Mouse (Mus musculus): ENCODE data around the gene Lpgat1. TPM values are rescaled to one million over a fixed set of nuclear protein-coding genes. Genes with fewer than 3 reads are reported as not detected.

The Lpgat1 gene
- 34.1 and 34.9 TPM in 2 replicates for polyA plus RNA-seq (2014; fragmentation: Nextera tagmentation; extraction: Ambion mirVana)

- H3K4me1 ChIP-seq (ENCODE audit: control insufficient read depth, insufficient read depth, low read length), result no peaks in the 10 kb centered on the region
- ATAC-seq (replicated peaks; ENCODE audit: insufficient number of reproducible peaks, low FRiP score, low TSS enrichment, low read depth), result peak; percentile 87
- DNase-seq (ENCODE audit: low spot score), result peak; percentile 75
- peak within 1 kb of the TSS; percentile 89 for H3K27ac ChIP-seq (replicated peaks; ENCODE audit: low read depth, low read length)
- H3K27me3 ChIP-seq (ENCODE audit: control insufficient read depth, insufficient read depth, low read length), result no peaks in the 10 kb centered on the region
- no peaks in the 10 kb centered on the region for H3K9me3 ChIP-seq (replicated peaks; ENCODE audit: control insufficient read depth, low read length)
- peak within 1 kb of the TSS; percentile 85 for H3K4me2 ChIP-seq (ENCODE audit: low read depth, low read length)
- peak within 1 kb of the TSS; percentile 96 for H3K9ac ChIP-seq (replicated peaks; ENCODE audit: low read length)
- H3K36me3 ChIP-seq (replicated peaks; ENCODE audit: control insufficient read depth, insufficient read depth, low read depth, low read length), result no peaks in the 10 kb centered on the region
- H3K4me3 ChIP-seq (ENCODE audit: low read depth, low read length), result peak within 1 kb of the TSS; percentile 96
- WGBS, result under 1% methylated on average over 49 of the region's 113 CpGs
Observed at GRCm38 (mm10) chr1:191717601-191718498, at the start of gene Lpgat1. Lpgat1 (plus strand) TSS chr1:191717834.

GRCm38 (mm10) chr1:191668030-191668429 is 49.6 kb upstream of the Lpgat1 start:
- H3K4me1 ChIP-seq (ENCODE audit: control insufficient read depth, insufficient read depth, low read length), result no peaks in the 10 kb centered on the region
- no peaks in the 10 kb centered on the region for H3K27me3 ChIP-seq (ENCODE audit: control insufficient read depth, insufficient read depth, low read length)
- H3K36me3 ChIP-seq (replicated peaks; ENCODE audit: control insufficient read depth, insufficient read depth, low read depth, low read length), result no peaks in the 10 kb centered on the region
- no peak overlapping the region for H3K4me2 ChIP-seq (ENCODE audit: low read depth, low read length)
- no peak for ATAC-seq (replicated peaks; ENCODE audit: insufficient number of reproducible peaks, low FRiP score, low TSS enrichment, low read depth)
- no peak overlapping the region for H3K4me3 ChIP-seq (ENCODE audit: low read depth, low read length)
- H3K9ac ChIP-seq (replicated peaks; ENCODE audit: low read length), result no peak overlapping the region
- no peak for DNase-seq (ENCODE audit: low spot score)
- WGBS, result 88% methylated on average over 9 of the region's 9 CpGs
- H3K27ac ChIP-seq (replicated peaks; ENCODE audit: low read depth, low read length), result no peak overlapping the region
- no peaks in the 10 kb centered on the region for H3K9me3 ChIP-seq (replicated peaks; ENCODE audit: control insufficient read depth, low read length)

- 81% methylated on average over 5 of the region's 5 CpGs for WGBS
- Histone ChIP-seq H3K36me3 (replicated peaks; ENCODE audit: control insufficient read depth, insufficient read depth, low read depth, low read length) (no peaks in the 10 kb centered on the region), H3K4me3 (ENCODE audit: low read depth, low read length) (no peak overlapping the region), H3K9me3 (replicated peaks; ENCODE audit: control insufficient read depth, low read length) (no peaks in the 10 kb centered on the region), H3K27ac (replicated peaks; ENCODE audit: low read depth, low read length) (no peak overlapping the region), H3K27me3 (ENCODE audit: control insufficient read depth, insufficient read depth, low read length) (no peaks in the 10 kb centered on the region), H3K4me1 (ENCODE audit: control insufficient read depth, insufficient read depth, low read length) (no peaks in the 10 kb centered on the region), H3K4me2 (ENCODE audit: low read depth, low read length) (no peak overlapping the region), H3K9ac (replicated peaks; ENCODE audit: low read length) (no peak overlapping the region)
- ATAC-seq (replicated peaks; ENCODE audit: insufficient number of reproducible peaks, low FRiP score, low TSS enrichment, low read depth) (no peak), DNase-seq (ENCODE audit: low spot score) (no peak)
Observed at GRCm38 (mm10) chr1:191674071-191674470, 43.6 kb upstream of the Lpgat1 start.

GRCm38 (mm10) chr1:191681633-191682032 is 36.0 kb upstream of the Lpgat1 start:
- DNase-seq (ENCODE audit: low spot score) (no peak), ATAC-seq (replicated peaks; ENCODE audit: insufficient number of reproducible peaks, low FRiP score, low TSS enrichment, low read depth) (no peak)
- Histone ChIP-seq H3K4me1 (ENCODE audit: control insufficient read depth, insufficient read depth, low read length) (no peaks in the 10 kb centered on the region), H3K9ac (replicated peaks; ENCODE audit: low read length) (no peak overlapping the region), H3K9me3 (replicated peaks; ENCODE audit: control insufficient read depth, low read length) (no peaks in the 10 kb centered on the region), H3K36me3 (replicated peaks; ENCODE audit: control insufficient read depth, insufficient read depth, low read depth, low read length) (no peaks in the 10 kb centered on the region), H3K27me3 (ENCODE audit: control insufficient read depth, insufficient read depth, low read length) (no peaks in the 10 kb centered on the region), H3K27ac (replicated peaks; ENCODE audit: low read depth, low read length) (no peak overlapping the region), H3K4me3 (ENCODE audit: low read depth, low read length) (no peak overlapping the region), H3K4me2 (ENCODE audit: low read depth, low read length) (no peak overlapping the region)
- WGBS, result 82% methylated on average over 2 of the region's 2 CpGs

GRCm38 (mm10) chr1:191687531-191687930 is 30.1 kb upstream of the Lpgat1 start:
- DNase-seq (ENCODE audit: low spot score) (no peak), ATAC-seq (replicated peaks; ENCODE audit: insufficient number of reproducible peaks, low FRiP score, low TSS enrichment, low read depth) (no peak)
- Histone ChIP-seq H3K4me1 (ENCODE audit: control insufficient read depth, insufficient read depth, low read length) (no peaks in the 10 kb centered on the region), H3K4me3 (ENCODE audit: low read depth, low read length) (no peak overlapping the region), H3K36me3 (replicated peaks; ENCODE audit: control insufficient read depth, insufficient read depth, low read depth, low read length) (no peaks in the 10 kb centered on the region), H3K27ac (replicated peaks; ENCODE audit: low read depth, low read length) (no peak overlapping the region), H3K9ac (replicated peaks; ENCODE audit: low read length) (no peak overlapping the region), H3K27me3 (ENCODE audit: control insufficient read depth, insufficient read depth, low read length) (no peaks in the 10 kb centered on the region), H3K9me3 (replicated peaks; ENCODE audit: control insufficient read depth, low read length) (no peaks in the 10 kb centered on the region), H3K4me2 (ENCODE audit: low read depth, low read length) (no peak overlapping the region)
- WGBS, result 84% methylated on average over 7 of the region's 7 CpGs

GRCm38 (mm10) chr1:191693231-191693630 is 24.4 kb upstream of the Lpgat1 start:
- DNase-seq (ENCODE audit: low spot score) (no peak), ATAC-seq (replicated peaks; ENCODE audit: insufficient number of reproducible peaks, low FRiP score, low TSS enrichment, low read depth) (no peak)
- no peaks in the 10 kb centered on the region for H3K9me3 ChIP-seq (replicated peaks; ENCODE audit: control insufficient read depth, low read length)
- H3K4me1 ChIP-seq (ENCODE audit: control insufficient read depth, insufficient read depth, low read length), result no peaks in the 10 kb centered on the region
- no peak overlapping the region for H3K27ac ChIP-seq (replicated peaks; ENCODE audit: low read depth, low read length)
- H3K9ac ChIP-seq (replicated peaks; ENCODE audit: low read length), result no peak overlapping the region
- no peak overlapping the region for H3K4me3 ChIP-seq (ENCODE audit: low read depth, low read length)
- no peaks in the 10 kb centered on the region for H3K27me3 ChIP-seq (ENCODE audit: control insufficient read depth, insufficient read depth, low read length)
- no peak overlapping the region for H3K4me2 ChIP-seq (ENCODE audit: low read depth, low read length)
- 63% methylated on average over 4 of the region's 4 CpGs for WGBS
- no peaks in the 10 kb centered on the region for H3K36me3 ChIP-seq (replicated peaks; ENCODE audit: control insufficient read depth, insufficient read depth, low read depth, low read length)

- peak; percentile 35 for DNase-seq (ENCODE audit: low spot score)
- WGBS, result 27% methylated on average over 1 of the region's 1 CpGs
- ATAC-seq (replicated peaks; ENCODE audit: insufficient number of reproducible peaks, low FRiP score, low TSS enrichment, low read depth), result no peak
Observed at GRCm38 (mm10) chr1:191698253-191698795, 19.3 kb upstream of the Lpgat1 start.

GRCm38 (mm10) chr1:191704535-191704934 is 13.1 kb upstream of the Lpgat1 start:
- no peak overlapping the region for H3K27ac ChIP-seq (replicated peaks; ENCODE audit: low read depth, low read length)
- DNase-seq (ENCODE audit: low spot score) (no peak), ATAC-seq (replicated peaks; ENCODE audit: insufficient number of reproducible peaks, low FRiP score, low TSS enrichment, low read depth) (no peak)
- no peaks in the 10 kb centered on the region for H3K9me3 ChIP-seq (replicated peaks; ENCODE audit: control insufficient read depth, low read length)
- H3K4me2 ChIP-seq (ENCODE audit: low read depth, low read length), result no peak overlapping the region
- H3K4me3 ChIP-seq (ENCODE audit: low read depth, low read length), result no peak overlapping the region
- no peaks in the 10 kb centered on the region for H3K27me3 ChIP-seq (ENCODE audit: control insufficient read depth, insufficient read depth, low read length)
- H3K9ac ChIP-seq (replicated peaks; ENCODE audit: low read length), result no peak overlapping the region
- no peaks in the 10 kb centered on the region for H3K4me1 ChIP-seq (ENCODE audit: control insufficient read depth, insufficient read depth, low read length)
- no peaks in the 10 kb centered on the region for H3K36me3 ChIP-seq (replicated peaks; ENCODE audit: control insufficient read depth, insufficient read depth, low read depth, low read length)
- 72% methylated on average over 4 of the region's 4 CpGs for WGBS

More at GRCm38 (mm10) chr1:191698253-191698795, 19.3 kb upstream of the Lpgat1 start:
- Histone ChIP-seq H3K9me3 (replicated peaks; ENCODE audit: control insufficient read depth, low read length) (no peaks in the 10 kb centered on the region), H3K4me1 (ENCODE audit: control insufficient read depth, insufficient read depth, low read length) (no peaks in the 10 kb centered on the region), H3K27me3 (ENCODE audit: control insufficient read depth, insufficient read depth, low read length) (no peaks in the 10 kb centered on the region), H3K4me3 (ENCODE audit: low read depth, low read length) (no peak overlapping the region), H3K4me2 (ENCODE audit: low read depth, low read length) (no peak overlapping the region), H3K27ac (replicated peaks; ENCODE audit: low read depth, low read length) (no peak overlapping the region), H3K36me3 (replicated peaks; ENCODE audit: control insufficient read depth, insufficient read depth, low read depth, low read length) (no peaks in the 10 kb centered on the region), H3K9ac (replicated peaks; ENCODE audit: low read length) (no peak overlapping the region)
